Mouse (Mus musculus): Measurements from ENCODE around the gene Ezh1. TPM values are rescaled to one million over a fixed set of nuclear protein-coding genes. Genes with fewer than 3 reads are reported as not detected.
A peak's percentile ranks its signal among the peaks of the same experiment; 100 is the strongest.

Gene Ezh1
- total and polyA plus RNA-seq, 2 experiments from 2014 or later, result 25.4 to 40.0 TPM

DNA sequence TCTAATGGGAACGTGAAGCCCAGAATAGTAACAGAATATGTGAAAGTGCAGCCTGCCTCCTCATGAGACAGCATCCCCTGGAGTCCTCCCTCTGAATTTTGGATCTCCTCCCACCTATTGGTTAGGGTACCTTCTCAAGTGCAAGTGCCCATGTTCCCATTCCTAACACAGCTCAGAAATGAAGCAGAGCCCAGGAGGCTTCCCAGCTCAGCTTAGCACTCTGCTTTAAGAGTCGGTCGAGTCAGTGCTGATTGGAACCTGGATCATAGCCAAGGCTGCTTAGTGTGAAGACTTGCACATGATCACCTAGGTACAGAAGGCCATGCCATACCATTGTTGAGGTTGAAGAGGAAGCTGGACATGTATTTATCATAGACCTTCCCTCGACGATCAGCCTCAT lies 32.1 kb downstream of the Ezh1 start:
- H3K9me3 ChIP-seq (ENCODE audit: low read length), result no peaks in the 10 kb centered on the region
- H3K4me3 ChIP-seq (ENCODE audit: low read depth, low read length), result no peak overlapping the region
- TF ChIP-seq CTCF (IDR thresholded peaks at IDR 0.05), result no peak
- no peak overlapping the region for H3K9ac ChIP-seq (replicated peaks; ENCODE audit: low read length, poor library complexity, severe bottlenecking)
- 81% methylated on average over 5 of the region's 5 CpGs for WGBS
- H3K27me3 ChIP-seq (ENCODE audit: insufficient read depth, low read length), result no peaks in the 10 kb centered on the region
- ATAC-seq (ENCODE audit: low FRiP score) (no peak), DNase-seq (ENCODE audit: low spot score) (no peak)
- no peaks in the 10 kb centered on the region for H3K4me1 ChIP-seq (ENCODE audit: insufficient read depth, low read length)
- peaks cover 38% of the 10 kb centered on the region for H3K36me3 ChIP-seq (ENCODE audit: insufficient read depth, low read length)
- H3K27ac ChIP-seq (ENCODE audit: low read depth, low read length), result no peak overlapping the region
- no peak overlapping the region for H3K4me2 ChIP-seq (ENCODE audit: low read depth, low read length, poor library complexity, severe bottlenecking)

DNA sequence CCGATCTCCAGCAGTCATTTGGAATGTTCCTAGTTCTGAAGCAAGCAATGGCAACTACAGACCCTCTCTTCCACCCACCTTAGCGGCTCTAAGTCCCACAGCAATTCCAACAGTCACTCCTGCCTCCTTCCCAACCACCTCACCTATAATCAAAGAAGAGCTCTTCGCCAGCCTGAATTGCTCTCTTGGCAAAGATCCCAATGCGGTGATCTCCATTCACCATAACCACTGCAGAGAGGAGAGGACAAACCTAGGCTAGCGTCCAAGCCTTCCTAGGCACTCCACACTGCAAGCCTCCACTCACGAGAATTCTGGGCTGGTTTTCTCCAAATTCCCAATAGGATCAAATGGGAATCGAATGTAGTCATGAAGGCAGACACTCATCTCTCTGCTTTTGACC lies 33.2 kb downstream of the Ezh1 start:
- Histone ChIP-seq H3K4me3 (ENCODE audit: low read depth, low read length) (no peak overlapping the region), H3K27ac (ENCODE audit: low read depth, low read length) (no peak overlapping the region), H3K9ac (replicated peaks; ENCODE audit: low read length, poor library complexity, severe bottlenecking) (no peak overlapping the region), H3K4me2 (ENCODE audit: low read depth, low read length, poor library complexity, severe bottlenecking) (no peak overlapping the region), H3K9me3 (ENCODE audit: low read length) (no peaks in the 10 kb centered on the region), H3K36me3 (ENCODE audit: insufficient read depth, low read length) (peaks cover 28% of the 10 kb centered on the region), H3K27me3 (ENCODE audit: insufficient read depth, low read length) (no peaks in the 10 kb centered on the region), H3K4me1 (ENCODE audit: insufficient read depth, low read length) (no peaks in the 10 kb centered on the region)
- no peak for TF ChIP-seq CTCF (IDR thresholded peaks at IDR 0.05)
- DNase-seq (ENCODE audit: low spot score) (no peak), ATAC-seq (ENCODE audit: low FRiP score) (no peak)
- WGBS, result 88% methylated on average over 7 of the region's 7 CpGs

DNA sequence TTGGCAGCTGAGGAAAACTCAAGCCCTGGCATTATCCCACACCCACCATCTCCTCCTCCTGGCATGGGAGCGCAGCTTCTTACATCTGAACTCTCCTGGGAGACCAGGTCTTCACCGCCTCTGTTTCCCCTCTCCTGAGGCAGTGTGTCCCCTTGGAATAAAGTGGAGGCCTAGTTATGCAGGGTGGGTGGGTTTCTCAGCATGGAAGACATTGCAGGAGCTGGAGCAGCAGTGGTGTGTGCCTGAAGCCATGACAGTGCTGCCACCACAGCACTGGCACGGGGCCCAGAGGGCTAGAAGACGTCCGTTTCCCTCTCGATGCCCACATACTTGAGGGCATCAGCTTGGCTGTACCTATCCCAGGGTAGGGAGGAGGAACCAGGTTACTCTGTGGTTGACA lies 33.6 kb downstream of the Ezh1 start:
- DNase-seq (ENCODE audit: low spot score) (no peak), ATAC-seq (ENCODE audit: low FRiP score) (no peak)
- Histone ChIP-seq H3K27me3 (ENCODE audit: insufficient read depth, low read length) (no peaks in the 10 kb centered on the region), H3K4me1 (ENCODE audit: insufficient read depth, low read length) (no peaks in the 10 kb centered on the region), H3K4me3 (ENCODE audit: low read depth, low read length) (no peak overlapping the region), H3K36me3 (ENCODE audit: insufficient read depth, low read length) (peaks cover 24% of the 10 kb centered on the region), H3K4me2 (ENCODE audit: low read depth, low read length, poor library complexity, severe bottlenecking) (no peak overlapping the region), H3K9ac (replicated peaks; ENCODE audit: low read length, poor library complexity, severe bottlenecking) (no peak overlapping the region), H3K9me3 (ENCODE audit: low read length) (no peaks in the 10 kb centered on the region), H3K27ac (ENCODE audit: low read depth, low read length) (no peak overlapping the region)
- no peak for TF ChIP-seq CTCF (IDR thresholded peaks at IDR 0.05)
- 81% methylated on average over 6 of the region's 6 CpGs for WGBS

DNA sequence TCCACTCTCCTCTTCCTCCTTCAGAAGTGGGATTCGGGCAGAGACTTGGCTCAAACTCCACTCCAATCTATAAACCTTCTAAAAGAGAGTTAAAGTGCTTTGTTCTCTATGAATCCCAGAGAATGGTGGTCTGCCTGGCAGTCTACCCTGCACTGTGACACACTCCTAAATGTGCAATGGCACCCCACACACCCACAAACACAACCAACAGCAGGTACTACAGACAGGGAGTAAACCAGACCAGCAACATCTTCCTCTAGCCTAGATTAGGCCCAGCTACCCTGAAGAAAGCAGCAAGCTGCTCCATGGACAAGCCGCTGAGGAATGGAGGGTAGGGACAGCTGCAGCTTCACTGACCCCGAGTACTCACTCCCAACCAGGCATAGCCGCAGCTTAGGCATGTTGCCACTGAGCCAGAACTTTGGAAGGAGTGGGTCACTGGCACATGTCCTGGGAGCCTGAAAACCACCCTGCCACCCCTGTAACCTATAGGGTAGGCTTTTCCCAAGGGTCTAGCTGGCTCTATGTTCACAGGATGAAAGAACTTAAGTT lies 34.3 kb downstream of the Ezh1 start:
- ATAC-seq (ENCODE audit: low FRiP score), result no peak
- H3K4me3 ChIP-seq (ENCODE audit: low read depth, low read length), result no peak overlapping the region
- no peak overlapping the region for H3K4me2 ChIP-seq (ENCODE audit: low read depth, low read length, poor library complexity, severe bottlenecking)
- H3K27me3 ChIP-seq (ENCODE audit: insufficient read depth, low read length), result no peaks in the 10 kb centered on the region
- H3K9me3 ChIP-seq (ENCODE audit: low read length), result no peaks in the 10 kb centered on the region
- DNase-seq (ENCODE audit: low spot score), result no peak
- H3K4me1 ChIP-seq (ENCODE audit: insufficient read depth, low read length), result no peaks in the 10 kb centered on the region
- WGBS, result 79% methylated on average over 4 of the region's 4 CpGs
- peaks cover 26% of the 10 kb centered on the region for H3K36me3 ChIP-seq (ENCODE audit: insufficient read depth, low read length)
- TF ChIP-seq CTCF (IDR thresholded peaks at IDR 0.05), result no peak
- no peak overlapping the region for H3K27ac ChIP-seq (ENCODE audit: low read depth, low read length)
- 0 out of 2 replicates have a peak overlapping the region, but pooled peaks have one; percentile 8 for H3K9ac ChIP-seq (replicated peaks; ENCODE audit: low read length, poor library complexity, severe bottlenecking)

DNA sequence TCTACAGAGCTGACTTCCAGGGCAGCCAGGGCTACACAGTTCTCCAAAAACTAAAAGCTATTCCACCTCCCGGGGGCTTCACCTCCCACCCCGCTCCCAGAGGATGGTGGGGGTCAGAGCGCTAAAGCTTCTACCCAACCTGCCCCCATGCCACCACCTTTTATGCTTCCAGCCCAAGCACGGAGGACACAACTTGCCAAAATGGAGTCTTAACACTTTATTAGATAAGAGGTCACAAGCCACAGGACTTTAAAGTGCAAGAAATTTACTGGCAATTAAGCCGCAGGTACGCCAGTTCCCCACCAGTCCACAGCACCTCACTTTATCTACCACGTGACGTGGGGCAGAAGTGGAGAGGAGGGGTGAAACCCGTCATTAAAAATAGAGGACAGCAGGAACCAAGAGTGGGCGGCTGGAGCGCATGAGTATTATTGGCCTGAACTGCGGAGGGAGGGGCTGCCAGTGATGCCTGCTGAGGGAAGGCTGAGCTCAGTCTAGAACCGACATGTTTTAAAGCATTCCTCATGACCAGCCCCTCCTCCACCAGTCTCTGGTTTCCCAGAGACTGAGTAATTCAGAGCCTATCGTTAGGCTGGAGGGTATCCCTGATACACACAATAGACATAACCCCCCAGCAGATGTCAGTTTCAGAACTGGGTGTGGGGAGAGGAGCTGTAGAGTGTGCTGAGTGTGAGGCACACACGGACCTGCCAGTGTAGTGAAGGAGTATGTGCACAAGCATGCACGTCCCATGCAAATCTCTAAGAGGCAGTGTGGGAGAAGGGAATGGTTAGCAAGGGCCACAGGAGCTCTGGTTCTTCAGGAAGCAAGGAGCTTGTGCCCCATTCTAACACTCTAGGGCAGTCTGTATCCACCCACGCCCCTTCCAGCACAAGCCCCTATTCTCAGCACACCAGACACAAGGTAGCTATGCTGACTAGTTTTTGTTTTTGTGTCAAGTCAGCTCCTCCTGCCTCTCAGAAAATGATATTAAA lies 35.1 kb downstream of the Ezh1 start:
- no peak overlapping the region for H3K9ac ChIP-seq (replicated peaks; ENCODE audit: low read length, poor library complexity, severe bottlenecking)
- no peak overlapping the region; the same call in 1 of the 2 replicates for H3K27ac ChIP-seq (ENCODE audit: low read depth, low read length)
- no peaks in the 10 kb centered on the region for H3K4me1 ChIP-seq (ENCODE audit: insufficient read depth, low read length)
- H3K27me3 ChIP-seq (ENCODE audit: insufficient read depth, low read length), result no peaks in the 10 kb centered on the region
- ATAC-seq (ENCODE audit: low FRiP score) (no peak), DNase-seq (ENCODE audit: low spot score) (peak; percentile 32)
- H3K4me2 ChIP-seq (ENCODE audit: low read depth, low read length, poor library complexity, severe bottlenecking), result no peak overlapping the region
- no peak overlapping the region for H3K4me3 ChIP-seq (ENCODE audit: low read depth, low read length)
- WGBS, result 53% methylated on average over 17 of the region's 17 CpGs
- H3K9me3 ChIP-seq (ENCODE audit: low read length), result no peaks in the 10 kb centered on the region
- peaks cover 26% of the 10 kb centered on the region for H3K36me3 ChIP-seq (ENCODE audit: insufficient read depth, low read length)
- no peak for TF ChIP-seq CTCF (IDR thresholded peaks at IDR 0.05)

Data from midbrain, postnatal 0 days (tissue).